Mouse (Mus musculus): ENCODE measurements around the gene B9d1. TPM values are rescaled to one million over a fixed set of nuclear protein-coding genes. Genes with fewer than 3 reads are reported as not detected.

B9d1 gene
- polyA plus RNA-seq (2014; fragmentation: Nextera tagmentation; extraction: Ambion mirVana), result 32.5 and 37.5 TPM in 2 replicates

- Histone ChIP-seq H3K4me3 (ENCODE audit: low read depth, low read length) (peak within 1 kb of the TSS; percentile 68), H3K4me1 (ENCODE audit: control insufficient read depth, insufficient read depth, low read length) (peaks cover 10% of the 10 kb centered on the region), H3K36me3 (ENCODE audit: control insufficient read depth, insufficient read depth, low read length) (0 out of 2 replicates have a peak, but pooled peaks cover 3% of the 10 kb centered on the region), H3K4me2 (ENCODE audit: low read depth, low read length) (peak within 1 kb of the TSS; percentile 81), H3K27me3 (replicated peaks; ENCODE audit: control insufficient read depth, insufficient read depth, low read length) (no peaks in the 10 kb centered on the region), H3K27ac (replicated peaks; ENCODE audit: low read depth, low read length) (peak within 1 kb of the TSS; percentile 84), H3K9me3 (ENCODE audit: control insufficient read depth, low read length) (no peaks in the 10 kb centered on the region), H3K9ac (ENCODE audit: low read depth, low read length) (peak within 1 kb of the TSS; percentile 74)
- ATAC-seq (ENCODE audit: low read depth) (peak; percentile 91), DNase-seq (ENCODE audit: low spot score) (peak; percentile 98)
- under 1% methylated on average over 39 of the region's 39 CpGs for WGBS
Measured at GRCm38 (mm10) chr11:61504713-61505257, at the start of gene B9d1. Gene B9d1 (plus strand): TSS chr11:61505144.

DNA sequence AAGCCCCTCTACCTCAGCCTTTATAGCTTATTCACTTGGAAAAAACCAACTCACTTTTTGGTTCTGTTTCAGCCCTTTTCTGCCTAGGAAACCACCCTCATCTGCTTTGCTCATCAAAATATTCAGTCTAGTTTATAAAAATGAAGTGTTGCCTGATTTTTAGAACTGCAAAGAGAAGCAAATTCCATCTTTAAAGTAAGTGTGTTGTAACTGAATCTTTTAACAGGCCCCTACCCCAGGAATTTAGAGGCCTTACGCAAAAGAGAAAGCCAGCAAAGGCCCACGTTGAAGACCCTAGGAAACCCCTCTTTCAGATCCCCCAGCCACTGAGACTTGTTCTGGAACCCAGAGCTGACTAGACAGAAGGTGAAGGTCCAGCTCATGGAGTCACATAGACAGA is 40.9 kb upstream of the B9d1 start:
- WGBS, result 46% methylated on average over 2 of the region's 2 CpGs
- DNase-seq (ENCODE audit: low spot score), result no peak
- H3K27ac ChIP-seq (replicated peaks; ENCODE audit: low read depth, low read length), result no peak overlapping the region

DNA sequence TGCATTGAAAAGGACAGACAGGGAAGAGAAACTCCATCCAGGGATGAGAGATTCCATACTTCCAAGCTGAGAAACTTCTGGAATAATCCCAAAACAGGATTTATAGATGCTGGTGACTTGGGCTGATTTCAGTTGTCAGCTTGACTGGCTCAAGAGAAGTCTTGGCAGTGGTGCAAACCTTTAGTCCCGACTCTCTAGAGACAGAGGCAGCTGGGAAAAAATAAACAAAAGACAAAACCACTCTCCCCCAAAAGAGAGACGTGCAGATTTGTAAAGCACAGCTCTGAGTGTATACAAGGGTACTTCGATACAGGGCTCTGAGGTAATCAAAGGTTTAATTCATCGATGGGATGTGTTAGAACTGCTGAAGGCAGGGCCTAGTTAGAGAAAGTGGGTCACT is 39.5 kb upstream of the B9d1 start:
- no peak overlapping the region for H3K9ac ChIP-seq (ENCODE audit: low read depth, low read length)
- H3K27ac ChIP-seq (replicated peaks; ENCODE audit: low read depth, low read length), result no peak overlapping the region
- WGBS, result 45% methylated on average over 4 of the region's 4 CpGs
- H3K9me3 ChIP-seq (ENCODE audit: control insufficient read depth, low read length), result 0 out of 2 replicates have a peak, but pooled peaks cover 3% of the 10 kb centered on the region
- no peak overlapping the region for H3K4me3 ChIP-seq (ENCODE audit: low read depth, low read length)
- no peaks in the 10 kb centered on the region for H3K36me3 ChIP-seq (ENCODE audit: control insufficient read depth, insufficient read depth, low read length)
- peak; percentile 63 for DNase-seq (ENCODE audit: low spot score)
- no peak for ATAC-seq (ENCODE audit: low read depth)
- no peaks in the 10 kb centered on the region; the same call in 1 of the 2 replicates for H3K4me1 ChIP-seq (ENCODE audit: control insufficient read depth, insufficient read depth, low read length)
- H3K27me3 ChIP-seq (replicated peaks; ENCODE audit: control insufficient read depth, insufficient read depth, low read length), result no peaks in the 10 kb centered on the region
- no peak overlapping the region for H3K4me2 ChIP-seq (ENCODE audit: low read depth, low read length)

More for the DNA sequence above, 40.9 kb upstream of the B9d1 start:
- no peaks in the 10 kb centered on the region; the same call in 1 of the 2 replicates for H3K4me1 ChIP-seq (ENCODE audit: control insufficient read depth, insufficient read depth, low read length)
- H3K9ac ChIP-seq (ENCODE audit: low read depth, low read length), result no peak overlapping the region
- no peaks in the 10 kb centered on the region for H3K36me3 ChIP-seq (ENCODE audit: control insufficient read depth, insufficient read depth, low read length)
- 0 out of 2 replicates have a peak, but pooled peaks cover 3% of the 10 kb centered on the region for H3K9me3 ChIP-seq (ENCODE audit: control insufficient read depth, low read length)
- no peak for ATAC-seq (ENCODE audit: low read depth)
- H3K27me3 ChIP-seq (replicated peaks; ENCODE audit: control insufficient read depth, insufficient read depth, low read length), result no peaks in the 10 kb centered on the region
- no peak overlapping the region for H3K4me2 ChIP-seq (ENCODE audit: low read depth, low read length)
- H3K4me3 ChIP-seq (ENCODE audit: low read depth, low read length), result no peak overlapping the region

DNA sequence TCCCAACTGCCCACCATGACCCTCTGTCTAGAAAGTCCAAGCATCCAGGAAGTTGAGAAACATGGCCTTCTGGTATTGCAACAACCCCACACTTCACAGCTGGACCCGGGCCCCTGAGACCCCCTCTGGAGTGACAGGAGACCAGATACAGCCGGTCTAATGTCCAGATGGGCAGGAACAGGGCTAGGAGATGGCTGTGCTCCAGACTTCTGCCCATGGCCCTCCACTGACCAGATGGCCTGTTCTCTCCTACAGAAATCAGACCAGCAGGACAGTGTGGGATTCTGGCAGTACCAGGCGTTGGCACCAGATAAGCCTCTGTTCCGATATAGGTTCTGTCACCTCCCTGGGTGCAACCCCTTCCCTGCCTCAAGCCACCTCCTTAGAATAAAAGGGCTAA is 36.4 kb upstream of the B9d1 start:
- no peaks in the 10 kb centered on the region for H3K27me3 ChIP-seq (replicated peaks; ENCODE audit: control insufficient read depth, insufficient read depth, low read length)
- 79% methylated on average over 4 of the region's 4 CpGs for WGBS
- H3K27ac ChIP-seq (replicated peaks; ENCODE audit: low read depth, low read length), result no peak overlapping the region
- ATAC-seq (ENCODE audit: low read depth) (no peak), DNase-seq (ENCODE audit: low spot score) (no peak)
- no peaks in the 10 kb centered on the region for H3K36me3 ChIP-seq (ENCODE audit: control insufficient read depth, insufficient read depth, low read length)
- 0 out of 2 replicates have a peak, but pooled peaks cover 3% of the 10 kb centered on the region for H3K9me3 ChIP-seq (ENCODE audit: control insufficient read depth, low read length)
- no peak overlapping the region for H3K9ac ChIP-seq (ENCODE audit: low read depth, low read length)
- no peak overlapping the region for H3K4me2 ChIP-seq (ENCODE audit: low read depth, low read length)
- H3K4me1 ChIP-seq (ENCODE audit: control insufficient read depth, insufficient read depth, low read length), result no peaks in the 10 kb centered on the region; the same call in none of the 2 replicates
- H3K4me3 ChIP-seq (ENCODE audit: low read depth, low read length), result no peak overlapping the region

GRCm38 (mm10) chr11:61469317-61469917 is 35.5 kb upstream of the B9d1 start:
- H3K4me1 ChIP-seq (ENCODE audit: control insufficient read depth, insufficient read depth, low read length), result no peaks in the 10 kb centered on the region; the same call in none of the 2 replicates
- H3K27ac ChIP-seq (replicated peaks; ENCODE audit: low read depth, low read length), result no peak overlapping the region
- H3K9me3 ChIP-seq (ENCODE audit: control insufficient read depth, low read length), result 0 out of 2 replicates have a peak, but pooled peaks cover 3% of the 10 kb centered on the region
- H3K4me3 ChIP-seq (ENCODE audit: low read depth, low read length), result no peak overlapping the region
- DNase-seq (ENCODE audit: low spot score) (no peak), ATAC-seq (ENCODE audit: low read depth) (no peak)
- no peaks in the 10 kb centered on the region for H3K27me3 ChIP-seq (replicated peaks; ENCODE audit: control insufficient read depth, insufficient read depth, low read length)
- H3K36me3 ChIP-seq (ENCODE audit: control insufficient read depth, insufficient read depth, low read length), result no peaks in the 10 kb centered on the region
- no peak overlapping the region for H3K4me2 ChIP-seq (ENCODE audit: low read depth, low read length)
- H3K9ac ChIP-seq (ENCODE audit: low read depth, low read length), result no peak overlapping the region
- 56% methylated on average over 7 of the region's 7 CpGs for WGBS

- H3K9ac ChIP-seq (ENCODE audit: low read depth, low read length), result no peak overlapping the region
- no peaks in the 10 kb centered on the region for H3K27me3 ChIP-seq (replicated peaks; ENCODE audit: control insufficient read depth, insufficient read depth, low read length)
- DNase-seq (ENCODE audit: low spot score) (no peak), ATAC-seq (ENCODE audit: low read depth) (no peak)
- H3K4me1 ChIP-seq (ENCODE audit: control insufficient read depth, insufficient read depth, low read length), result no peaks in the 10 kb centered on the region; the same call in none of the 2 replicates
- no peak overlapping the region for H3K27ac ChIP-seq (replicated peaks; ENCODE audit: low read depth, low read length)
- H3K36me3 ChIP-seq (ENCODE audit: control insufficient read depth, insufficient read depth, low read length), result no peaks in the 10 kb centered on the region
- no peak overlapping the region for H3K4me2 ChIP-seq (ENCODE audit: low read depth, low read length)
- 0 out of 2 replicates have a peak, but pooled peaks cover 3% of the 10 kb centered on the region for H3K9me3 ChIP-seq (ENCODE audit: control insufficient read depth, low read length)
- no peak overlapping the region for H3K4me3 ChIP-seq (ENCODE audit: low read depth, low read length)
Measured at GRCm38 (mm10) chr11:61470880-61471279, 34.1 kb upstream of the B9d1 start.

DNA sequence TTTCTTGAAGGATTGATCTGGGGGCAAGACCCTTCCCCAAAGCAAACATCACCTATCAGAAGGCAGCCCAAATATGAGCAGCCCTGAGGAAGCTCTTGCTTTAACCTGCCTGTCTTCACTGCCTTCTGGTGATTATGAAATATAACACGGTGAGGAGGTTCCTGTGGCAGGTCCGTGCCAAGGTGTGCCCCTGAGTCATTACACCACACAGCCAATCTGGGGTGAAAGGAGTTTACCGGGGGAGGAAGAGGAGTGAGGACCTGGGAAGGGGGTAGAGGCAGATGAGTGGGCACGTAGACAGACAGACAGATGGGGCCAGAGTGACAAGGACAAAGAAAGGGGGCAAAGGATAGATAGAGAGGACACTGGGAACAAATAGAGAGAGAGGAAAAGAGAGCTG is 31.3 kb upstream of the B9d1 start:
- H3K4me2 ChIP-seq (ENCODE audit: low read depth, low read length), result no peak overlapping the region
- H3K4me3 ChIP-seq (ENCODE audit: low read depth, low read length), result no peak overlapping the region
- H3K9me3 ChIP-seq (ENCODE audit: control insufficient read depth, low read length), result no peaks in the 10 kb centered on the region
- H3K27ac ChIP-seq (replicated peaks; ENCODE audit: low read depth, low read length), result no peak overlapping the region
- H3K9ac ChIP-seq (ENCODE audit: low read depth, low read length), result no peak overlapping the region
- WGBS, result 55% methylated on average over 4 of the region's 4 CpGs
- peaks cover 10% of the 10 kb centered on the region for H3K4me1 ChIP-seq (ENCODE audit: control insufficient read depth, insufficient read depth, low read length)
- DNase-seq (ENCODE audit: low spot score), result no peak
- H3K27me3 ChIP-seq (replicated peaks; ENCODE audit: control insufficient read depth, insufficient read depth, low read length), result no peaks in the 10 kb centered on the region
- H3K36me3 ChIP-seq (ENCODE audit: control insufficient read depth, insufficient read depth, low read length), result no peaks in the 10 kb centered on the region
- ATAC-seq (ENCODE audit: low read depth), result no peak

GRCm38 (mm10) chr11:61476786-61477382 is 28.1 kb upstream of the B9d1 start:
- H3K4me3 ChIP-seq (ENCODE audit: low read depth, low read length), result peak overlapping the region; percentile 6
- no peaks in the 10 kb centered on the region for H3K9me3 ChIP-seq (ENCODE audit: control insufficient read depth, low read length)
- WGBS, result 37% methylated on average over 12 of the region's 12 CpGs
- H3K4me1 ChIP-seq (ENCODE audit: control insufficient read depth, insufficient read depth, low read length), result peaks cover 17% of the 10 kb centered on the region
- DNase-seq (ENCODE audit: low spot score) (peak; percentile 80), ATAC-seq (ENCODE audit: low read depth) (peak; percentile 87)
- no peaks in the 10 kb centered on the region for H3K36me3 ChIP-seq (ENCODE audit: control insufficient read depth, insufficient read depth, low read length)
- H3K9ac ChIP-seq (ENCODE audit: low read depth, low read length), result 0 out of 2 replicates have a peak overlapping the region, but pooled peaks have one; percentile 15
- peak overlapping the region; percentile 43 for H3K4me2 ChIP-seq (ENCODE audit: low read depth, low read length)
- H3K27me3 ChIP-seq (replicated peaks; ENCODE audit: control insufficient read depth, insufficient read depth, low read length), result no peaks in the 10 kb centered on the region
- H3K27ac ChIP-seq (replicated peaks; ENCODE audit: low read depth, low read length), result peak overlapping the region; percentile 44; the same call in 1 of the 2 replicates

Data from embryonic facial prominence, embryonic 14.5 days (tissue).